Mouse (Mus musculus) embryonic facial prominence, embryonic 15.5 days (tissue): ENCODE data around the gene Zfhx2. TPM values are rescaled to one million over a fixed set of nuclear protein-coding genes. Genes with fewer than 3 reads are reported as not detected.

Experiments used
- ATAC-seq: fragments of 200-750 bp; cut with Nextera tagmentation; 2 replicates; pipeline ENCODE4 v1.8.0; 2017; ENCODE audit warnings: low read depth, moderate TSS enrichment; ENCODE audit not compliant: insufficient number of reproducible peaks, low FRiP score, low TSS enrichment
- H3K27ac ChIP-seq: fragments of 300-500 bp; sonication (generic); replicated peaks from 2 replicates; pipeline ENCODE4 v1.5.1; 2015; ENCODE audit warnings: mild to moderate bottlenecking, inconsistent platforms
- H3K27me3 ChIP-seq: fragments of 300-500 bp; sonication (generic); 2 replicates; pipeline ENCODE4 v1.6.1; 2015; ENCODE audit warnings: inconsistent platforms
- H3K36me3 ChIP-seq: fragments of 300-500 bp; sonication (generic); 2 replicates; pipeline ENCODE4 v1.6.1; 2015; ENCODE audit warnings: mild to moderate bottlenecking, inconsistent platforms
- H3K4me1 ChIP-seq: fragments of 300-500 bp; sonication (generic); 2 replicates; pipeline ENCODE4 v1.6.1; 2015; ENCODE audit warnings: inconsistent platforms
- H3K4me2 ChIP-seq: fragments of 300-500 bp; sonication (generic); replicated peaks from 2 replicates; pipeline ENCODE4 v1.6.1; 2015; ENCODE audit warnings: mild to moderate bottlenecking, inconsistent platforms
- H3K4me3 ChIP-seq: fragments of 300-500 bp; sonication (generic); replicated peaks from 2 replicates; pipeline ENCODE4 v1.5.1; 2015; ENCODE audit warnings: mild to moderate bottlenecking, inconsistent platforms
- H3K9ac ChIP-seq: fragments of 300-500 bp; sonication (generic); 2 replicates; pipeline ENCODE4 v1.6.1; 2015; ENCODE audit warnings: inconsistent platforms
- H3K9me3 ChIP-seq: fragments of 300-500 bp; sonication (generic); replicated peaks from 2 replicates; pipeline ENCODE4 v1.6.1; 2016; ENCODE audit warnings: inconsistent platforms
- WGBS: fragments of 180-500 bp; shearing (Covaris S2); methylation state at CpG from one replicate; pipeline ENCODE4 v1.1.7; 2015; 5-methylcytosine and 5-hydroxymethylcytosine counted together
- polyA plus RNA-seq: library from polyadenylated mRNA; unstranded; fragments of >200 nt; fragmentation: Nextera tagmentation; extraction: Ambion mirVana; gene quantifications from 2 replicates; pipeline ENCODE4 v1.2.1, GENCODE M21; 2015

Gene Zfhx2
- polyA plus RNA-seq, 1 experiment from 2014 or later: 5.0 TPM

DNA sequence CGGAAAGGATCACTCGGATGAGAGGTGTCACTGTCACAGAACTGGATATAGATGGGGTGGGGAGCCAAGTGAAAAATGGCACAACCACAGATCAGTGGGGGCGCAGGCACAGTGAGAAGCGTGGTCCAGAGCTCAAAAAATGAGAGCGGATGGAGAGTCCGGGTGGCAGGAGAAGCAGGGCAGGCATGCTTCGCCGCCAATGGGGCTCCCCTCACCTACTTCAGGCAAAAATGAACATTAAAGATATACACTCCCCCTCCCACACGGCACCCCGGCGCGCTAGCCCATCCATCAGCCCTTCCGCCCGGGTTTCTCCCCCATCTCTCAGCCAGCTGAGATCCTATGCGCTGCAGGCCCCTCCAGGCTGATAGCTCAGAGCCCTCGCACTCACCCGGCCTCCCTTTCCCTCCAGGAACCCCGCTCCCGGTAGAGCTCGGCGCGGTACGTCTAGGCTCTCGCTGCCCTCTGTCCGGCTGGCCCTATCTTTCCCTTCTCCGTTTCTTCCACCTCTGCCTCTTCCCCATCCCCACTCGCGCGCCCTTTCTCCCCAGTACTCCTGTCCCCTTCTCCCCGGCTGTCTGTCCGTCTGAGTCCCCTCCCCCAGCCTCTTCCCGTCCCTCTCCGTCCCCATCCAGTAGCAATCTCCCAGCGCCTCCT lies 787 bp downstream of the Zfhx2 start:
- Histone ChIP-seq H3K4me3 (peak overlapping the region; percentile 56), H3K9me3 (no peaks in the 10 kb centered on the region), H3K9ac (peak overlapping the region; percentile 47), H3K27ac (peak overlapping the region; percentile 65), H3K36me3 (no peaks in the 10 kb centered on the region), H3K4me1 (peaks cover 36% of the 10 kb centered on the region), H3K27me3 (no peaks in the 10 kb centered on the region), H3K4me2 (peak overlapping the region; percentile 76)
- ATAC-seq: no peak
- WGBS: 4% methylated on average over 34 of the region's 34 CpGs

- 65% methylated on average over 13 of the region's 13 CpGs for WGBS
- no peak overlapping the region for H3K27ac ChIP-seq
- no peaks in the 10 kb centered on the region for H3K9me3 ChIP-seq
- H3K4me1 ChIP-seq: peaks cover 24% of the 10 kb centered on the region
- ATAC-seq: no peak
- no peak overlapping the region for H3K4me3 ChIP-seq
- no peak overlapping the region for H3K9ac ChIP-seq
- H3K4me2 ChIP-seq: no peak overlapping the region
- H3K27me3 ChIP-seq: no peaks in the 10 kb centered on the region
- H3K36me3 ChIP-seq: no peaks in the 10 kb centered on the region
These were observed 2.8 kb downstream of the Zfhx2 start for GRCm38 (mm10) chr14:55089199-55089947.

GRCm38 (mm10) chr14:55086009-55086514 lies 6.1 kb downstream of the Zfhx2 start:
- H3K36me3 ChIP-seq: no peaks in the 10 kb centered on the region
- no peaks in the 10 kb centered on the region for H3K27me3 ChIP-seq
- H3K27ac ChIP-seq: no peak overlapping the region
- no peak overlapping the region for H3K9ac ChIP-seq
- H3K9me3 ChIP-seq: no peaks in the 10 kb centered on the region
- H3K4me1 ChIP-seq: peaks cover 10% of the 10 kb centered on the region
- no peak for ATAC-seq
- H3K4me3 ChIP-seq: no peak overlapping the region
- H3K4me2 ChIP-seq: no peak overlapping the region
- 86% methylated on average over 6 of the region's 6 CpGs for WGBS

DNA sequence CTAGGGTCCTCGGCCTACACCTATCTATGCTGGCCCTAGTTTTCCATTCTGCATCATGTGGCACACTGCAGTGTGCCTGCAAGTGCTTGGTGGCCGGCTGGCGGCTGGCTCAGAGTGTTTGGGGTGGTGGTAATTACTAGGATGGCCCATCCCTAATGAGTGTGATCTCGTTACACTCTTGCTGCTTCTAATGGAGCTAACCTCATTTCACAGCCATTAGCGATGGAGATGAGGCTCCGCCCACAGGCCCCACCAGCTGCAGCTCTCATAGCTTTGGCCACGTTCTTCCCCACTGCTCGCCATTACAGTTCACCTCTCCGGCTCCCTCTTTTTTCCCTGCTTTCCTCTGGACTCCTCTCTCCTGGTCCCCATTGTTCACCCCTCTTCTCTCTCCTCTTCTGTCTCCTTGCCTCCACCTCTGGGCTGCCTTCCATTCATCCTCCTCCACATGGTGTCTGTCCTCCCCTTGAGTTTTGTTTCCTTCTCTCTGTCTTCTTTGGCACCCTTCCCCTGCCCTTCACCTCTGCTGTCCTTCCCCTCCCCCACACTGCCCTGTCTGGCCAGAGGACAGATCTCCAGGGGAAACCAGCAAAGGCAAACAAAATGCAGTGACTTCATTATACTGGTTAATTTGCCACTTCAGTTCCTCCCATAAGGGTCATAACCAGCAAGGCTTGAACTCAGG lies 6.7 kb downstream of the Zfhx2 start:
- Histone ChIP-seq H3K27me3 (no peaks in the 10 kb centered on the region), H3K27ac (no peak overlapping the region), H3K9ac (no peak overlapping the region), H3K4me3 (no peak overlapping the region), H3K4me2 (no peak overlapping the region), H3K4me1 (peaks cover 6% of the 10 kb centered on the region; the same call in 1 of the 2 replicates), H3K36me3 (no peaks in the 10 kb centered on the region), H3K9me3 (no peaks in the 10 kb centered on the region)
- WGBS: 49% methylated on average over 9 of the region's 9 CpGs
- ATAC-seq: 0 out of 2 replicates have a peak, but pooled peaks have one; percentile 40

DNA sequence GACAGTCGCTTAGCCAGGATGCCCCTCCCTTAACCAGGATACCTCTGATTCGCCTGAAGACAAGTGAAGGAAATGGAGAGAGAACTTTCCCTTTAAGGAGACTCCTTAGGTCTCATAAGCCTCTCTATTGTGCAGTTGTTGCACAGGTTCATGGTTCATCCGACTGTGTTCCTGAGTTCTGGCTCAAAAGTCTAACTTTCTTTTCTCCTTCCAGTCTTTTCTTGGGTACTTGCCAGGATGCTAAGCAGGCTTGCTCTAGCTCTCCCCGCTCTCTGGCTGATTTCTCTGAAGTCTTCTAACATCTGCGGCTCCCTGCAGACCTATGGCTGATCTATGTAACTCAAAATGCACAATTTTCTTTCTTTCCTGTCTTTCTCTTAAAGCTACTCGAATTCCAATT lies 8.6 kb downstream of the Zfhx2 start:
- H3K4me3 ChIP-seq: no peak overlapping the region
- H3K4me2 ChIP-seq: no peak overlapping the region
- H3K27ac ChIP-seq: no peak overlapping the region
- H3K4me1 ChIP-seq: peaks cover 13% of the 10 kb centered on the region
- 44% methylated on average over 6 of the region's 6 CpGs for WGBS
- no peaks in the 10 kb centered on the region for H3K9me3 ChIP-seq
- ATAC-seq: no peak
- H3K27me3 ChIP-seq: no peaks in the 10 kb centered on the region
- H3K9ac ChIP-seq: no peak overlapping the region
- no peaks in the 10 kb centered on the region for H3K36me3 ChIP-seq

- Histone ChIP-seq H3K9me3 (no peaks in the 10 kb centered on the region), H3K9ac (no peak overlapping the region), H3K27me3 (0 out of 2 replicates have a peak, but pooled peaks cover 2% of the 10 kb centered on the region), H3K36me3 (no peaks in the 10 kb centered on the region), H3K4me3 (no peak overlapping the region), H3K4me2 (no peak overlapping the region), H3K4me1 (peaks cover 27% of the 10 kb centered on the region), H3K27ac (no peak overlapping the region)
- 47% methylated on average over 5 of the region's 5 CpGs for WGBS
- no peak for ATAC-seq
These were observed 11.0 kb downstream of the Zfhx2 start for GRCm38 (mm10) chr14:55081105-55081504.

DNA sequence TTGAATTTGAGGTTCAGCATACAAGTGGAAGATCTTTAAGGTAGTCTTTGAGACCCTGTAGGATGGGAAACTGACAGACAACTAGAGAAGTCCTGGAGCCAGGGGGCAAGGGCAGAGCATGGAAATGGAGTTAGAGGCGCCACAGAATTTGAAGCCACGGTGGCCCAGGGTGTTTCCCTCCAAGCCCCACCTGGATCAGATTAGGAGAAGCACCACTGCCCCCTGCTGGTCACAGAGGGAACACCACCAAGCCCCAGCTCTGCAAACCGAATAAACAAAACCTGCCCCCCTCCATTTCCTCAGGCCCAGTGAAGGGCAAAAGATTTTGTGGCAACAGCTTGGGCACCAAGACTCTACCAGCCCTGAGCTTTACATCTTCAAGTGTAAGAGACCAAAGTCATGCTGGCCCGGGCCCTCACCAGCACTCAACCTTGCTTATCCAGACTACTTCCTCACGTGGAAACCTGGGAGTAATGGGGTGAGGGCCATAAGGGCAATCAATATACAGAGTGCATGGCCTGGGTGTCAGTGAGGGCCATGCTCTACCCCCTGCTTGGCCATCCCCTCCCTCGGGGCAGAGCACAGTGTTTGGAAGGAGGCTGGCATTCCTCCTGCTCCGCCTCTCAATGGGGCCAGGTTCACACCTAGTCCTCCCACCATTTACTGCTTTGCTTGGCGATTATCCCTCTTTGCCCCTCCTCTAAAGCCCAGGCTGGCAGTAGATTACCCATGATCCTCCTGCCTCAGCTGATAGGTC lies 12.7 kb downstream of the Zfhx2 start:
- Histone ChIP-seq H3K9me3 (no peaks in the 10 kb centered on the region), H3K4me3 (no peak overlapping the region), H3K4me1 (peaks cover 30% of the 10 kb centered on the region), H3K27me3 (0 out of 2 replicates have a peak, but pooled peaks cover 2% of the 10 kb centered on the region), H3K4me2 (peak overlapping the region; percentile 42), H3K36me3 (no peaks in the 10 kb centered on the region), H3K9ac (no peak overlapping the region), H3K27ac (peak overlapping the region; percentile 31; the same call in 1 of the 2 replicates)
- WGBS: 22% methylated on average over 8 of the region's 8 CpGs
- peak; percentile 5; the same call in 1 of the 2 replicates for ATAC-seq

DNA sequence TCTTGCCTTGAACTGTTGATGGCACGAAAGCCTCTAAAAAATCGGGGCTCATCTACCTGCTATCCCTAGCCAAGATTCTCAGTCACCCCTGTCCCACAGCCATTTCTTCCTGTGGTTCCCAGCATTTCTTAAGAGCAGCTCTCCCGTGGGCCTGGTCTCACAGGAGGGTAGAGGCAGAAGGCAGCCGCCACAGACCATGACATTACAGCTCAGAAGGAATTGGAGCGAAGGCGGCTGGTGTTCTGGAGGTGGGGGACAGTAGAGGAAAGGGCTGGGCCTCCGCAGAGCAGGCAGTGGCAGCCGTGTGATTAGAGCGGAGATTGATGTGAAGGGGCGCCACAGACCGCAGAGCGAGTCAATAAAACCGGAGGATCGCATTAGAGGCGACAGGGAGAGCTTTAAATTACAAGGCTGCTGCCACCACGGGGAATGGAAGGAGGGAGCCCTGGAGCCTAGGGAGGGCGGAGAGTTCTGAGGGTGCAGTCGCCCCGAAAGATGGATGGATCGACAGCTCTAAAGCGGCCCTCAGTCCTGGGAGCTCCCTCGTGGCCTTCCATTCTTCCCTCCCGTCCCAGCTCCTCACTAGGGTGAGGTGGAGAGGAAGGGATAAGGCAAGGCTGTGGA lies 13.6 kb downstream of the Zfhx2 start:
- H3K27ac ChIP-seq: peak overlapping the region; percentile 31
- H3K27me3 ChIP-seq: 0 out of 2 replicates have a peak, but pooled peaks cover 2% of the 10 kb centered on the region
- no peaks in the 10 kb centered on the region for H3K9me3 ChIP-seq
- H3K9ac ChIP-seq: no peak overlapping the region
- ATAC-seq: peak; percentile 59
- H3K4me1 ChIP-seq: peaks cover 30% of the 10 kb centered on the region
- peak overlapping the region; percentile 42 for H3K4me2 ChIP-seq
- 0 out of 2 replicates have a peak overlapping the region, but pooled peaks have one; percentile 8 for H3K4me3 ChIP-seq
- 12% methylated on average over 23 of the region's 23 CpGs for WGBS
- no peaks in the 10 kb centered on the region for H3K36me3 ChIP-seq

- WGBS: 40% methylated on average over 15 of the region's 15 CpGs
These were observed 14.4 kb downstream of the Zfhx2 start for GRCm38 (mm10) chr14:55077481-55078365.

More at GRCm38 (mm10) chr14:55077481-55078365, 14.4 kb downstream of the Zfhx2 start:
- Histone ChIP-seq H3K4me2 (no peak overlapping the region; the same call in 1 of the 2 replicates), H3K27ac (0 out of 2 replicates have a peak overlapping the region, but pooled peaks have one; percentile 31), H3K9ac (no peak overlapping the region), H3K9me3 (no peaks in the 10 kb centered on the region), H3K27me3 (0 out of 2 replicates have a peak, but pooled peaks cover 2% of the 10 kb centered on the region), H3K36me3 (no peaks in the 10 kb centered on the region), H3K4me3 (no peak overlapping the region), H3K4me1 (peaks cover 30% of the 10 kb centered on the region)
- no peak for ATAC-seq
